Mouse (Mus musculus): Measurements from ENCODE around the gene Sertad4.

DNA sequence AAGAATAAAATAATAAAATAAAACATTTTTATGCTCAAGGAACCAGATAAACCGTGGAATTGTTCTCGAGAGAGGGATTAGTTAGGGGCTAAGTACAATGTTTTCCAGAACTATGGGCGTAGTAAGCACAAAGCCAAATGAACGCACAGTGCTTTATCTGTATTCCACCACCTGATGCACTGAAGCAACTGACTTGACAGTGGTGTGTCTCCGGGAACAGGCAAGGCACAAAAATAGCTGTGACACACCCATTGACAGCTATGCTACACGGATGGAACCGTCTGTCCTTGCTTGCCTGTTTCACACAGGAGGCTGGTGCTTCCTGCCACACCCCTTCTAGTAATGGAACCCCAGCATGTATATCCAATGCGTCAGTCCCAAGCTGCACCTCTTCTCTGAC is 55.2 kb downstream of the Sertad4 start:
- TF ChIP-seq POLR2A (IDR thresholded peaks at IDR 0.05; ENCODE audit: control insufficient read depth, low read depth, low read length) = no peak
- no peak for TF ChIP-seq CTCF (IDR thresholded peaks at IDR 0.05; ENCODE audit: control insufficient read depth, insufficient read depth, insufficient replicate concordance, low read depth, low read length)
